Mouse (Mus musculus) heart, adult 2 months (tissue): Measurements from ENCODE around the gene Krtcap2.

Experiments used
- CTCF ChIP-seq: fragments of 200-600 bp; IDR thresholded peaks from 2 replicates; pipeline ENCODE4 v1.8.1; 2022; ENCODE audit warnings: antibody characterized with exemption, mild to moderate bottlenecking, moderate library complexity
- POLR2A ChIP-seq: fragments of 200-500 bp; IDR thresholded peaks from 2 replicates; pipeline ENCODE4 v1.6.1; 2011; ENCODE audit warnings: mild to moderate bottlenecking, low read depth, low read length, control low read depth; ENCODE audit not compliant: insufficient read depth

- TF ChIP-seq CTCF (no peak), POLR2A (no peak)
Measured at GRCm38 (mm10) chr3:89221167-89221566, 24.6 kb upstream of the Krtcap2 start.
